Mouse (Mus musculus): ENCODE data around the gene Brd1.
"Not testable (repeated sequence)": the region's sequence is repeated elsewhere in the genome, so short reads cannot be mapped to it uniquely, and the experiment has no call there.

The Brd1 gene

DNA sequence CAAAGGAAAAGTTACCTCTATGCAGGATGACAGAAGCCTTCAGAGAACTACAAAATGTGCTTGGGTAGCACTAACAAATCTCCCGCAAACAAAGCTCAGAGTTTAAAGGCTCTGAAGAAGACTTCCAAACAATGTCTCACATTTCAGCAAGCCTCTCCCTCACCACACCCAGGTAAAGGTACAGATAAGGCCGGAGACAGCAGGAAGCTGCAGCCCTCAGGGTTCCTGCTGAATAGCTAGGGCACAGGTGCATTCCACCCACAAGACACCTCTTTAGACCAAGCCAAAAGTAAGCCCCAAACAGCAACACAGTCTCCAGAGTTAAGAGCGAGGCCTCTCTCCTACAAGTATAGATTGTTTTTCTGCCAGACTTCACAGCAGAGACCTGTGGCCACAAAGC, 3.3 kb downstream of the Brd1 start:
- DNase-seq (ENCODE audit: low spot score in 2 of 2), result no peak

- DNase-seq (ENCODE audit: low spot score in 2 of 2), result no peak
Measured at GRCm38 (mm10) chr15:88727204-88727603, 6.8 kb downstream of the Brd1 start.

GRCm38 (mm10) chr15:88725036-88725435, 9.0 kb downstream of the Brd1 start:
- no peak for DNase-seq (ENCODE audit: low spot score in 2 of 2)

DNA sequence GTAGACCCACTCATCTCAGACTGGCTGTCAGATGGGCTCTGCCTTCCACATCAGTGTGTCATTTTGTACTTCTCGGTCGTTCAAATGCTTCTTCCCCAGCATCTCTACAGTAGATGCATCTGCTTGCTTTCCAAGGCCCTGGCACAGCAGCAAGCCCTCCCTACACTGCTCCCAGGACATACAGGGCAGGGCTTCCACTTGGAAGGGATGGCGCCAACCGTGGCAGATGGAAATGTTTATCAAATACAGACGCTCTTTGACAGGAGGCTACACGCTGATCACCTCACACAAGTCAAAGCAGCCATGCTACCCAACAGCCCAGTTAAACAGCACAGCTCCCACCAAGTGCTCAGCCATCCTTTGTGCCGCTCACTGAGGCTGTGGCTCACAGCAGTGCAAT, 9.7 kb downstream of the Brd1 start:
- DNase-seq (ENCODE audit: low spot score in 2 of 2), result no peak

DNA sequence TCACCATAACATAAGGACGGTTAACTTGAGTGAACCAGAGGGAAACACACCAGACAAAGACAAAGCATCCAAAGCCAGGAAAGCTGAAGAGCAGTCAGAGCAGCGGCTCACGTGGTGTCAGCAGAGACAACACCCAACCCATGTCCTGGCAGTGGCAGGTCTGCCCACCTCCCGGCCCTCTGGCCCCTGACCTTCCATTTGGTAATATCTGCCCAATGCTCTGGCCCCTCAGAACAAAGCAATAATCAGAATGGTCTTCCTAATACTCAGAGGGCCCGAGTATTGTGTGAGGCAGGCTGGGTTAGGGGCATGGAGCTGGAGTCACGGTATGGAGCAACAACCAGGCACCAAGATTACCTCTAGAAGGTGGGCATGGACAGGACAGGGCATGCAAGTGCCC, 10.8 kb downstream of the Brd1 start:
- DNase-seq (ENCODE audit: low spot score in 2 of 2), result no peak

GRCm38 (mm10) chr15:88717239-88717638, 16.8 kb downstream of the Brd1 start:
- no peak for DNase-seq (ENCODE audit: low spot score in 2 of 2)

DNA sequence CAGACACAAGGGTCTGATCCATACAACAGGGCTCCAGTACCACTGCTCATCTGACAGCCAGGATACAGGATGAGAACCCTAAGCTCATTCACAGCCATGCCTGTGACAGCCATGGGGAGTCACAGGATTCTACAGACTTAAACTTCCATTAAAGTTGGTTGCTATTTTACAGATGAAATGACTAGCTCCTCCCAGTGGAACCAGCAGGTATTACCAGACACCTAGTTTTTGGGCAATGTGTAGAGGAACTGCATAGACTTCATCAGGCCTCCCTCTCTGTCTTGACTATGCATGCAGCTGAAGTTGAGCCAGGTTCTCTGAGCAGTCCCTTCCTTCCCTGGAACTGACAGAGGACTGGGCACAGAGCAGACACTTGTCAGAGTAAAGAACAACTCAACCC, 17.7 kb downstream of the Brd1 start:
- no peak for DNase-seq (ENCODE audit: low spot score in 2 of 2)

- no peak for DNase-seq (ENCODE audit: low spot score in 2 of 2)
Measured at GRCm38 (mm10) chr15:88714021-88714589, 19.9 kb downstream of the Brd1 start.

DNA sequence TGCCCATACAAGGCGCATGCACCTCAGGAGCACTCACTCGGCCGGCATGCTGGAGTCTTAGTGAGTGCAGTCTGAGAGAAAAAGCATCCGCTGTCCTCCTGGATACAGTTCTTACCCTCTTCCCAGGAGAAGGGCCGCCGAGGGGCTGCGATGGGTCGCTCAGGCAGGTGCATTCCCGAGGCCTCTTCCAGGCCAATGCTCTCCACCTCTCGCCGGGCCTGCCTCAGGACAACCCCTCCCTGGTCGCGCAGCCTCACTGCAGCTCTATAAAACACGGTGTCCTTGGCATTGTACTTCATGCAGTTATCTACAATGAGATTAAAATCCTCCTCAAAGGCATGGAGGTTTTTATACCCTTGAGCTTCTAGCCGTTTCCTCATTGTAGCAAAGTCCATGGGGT, 21.5 kb downstream of the Brd1 start:
- DNase-seq (ENCODE audit: low spot score in 2 of 2), result no peak

DNA sequence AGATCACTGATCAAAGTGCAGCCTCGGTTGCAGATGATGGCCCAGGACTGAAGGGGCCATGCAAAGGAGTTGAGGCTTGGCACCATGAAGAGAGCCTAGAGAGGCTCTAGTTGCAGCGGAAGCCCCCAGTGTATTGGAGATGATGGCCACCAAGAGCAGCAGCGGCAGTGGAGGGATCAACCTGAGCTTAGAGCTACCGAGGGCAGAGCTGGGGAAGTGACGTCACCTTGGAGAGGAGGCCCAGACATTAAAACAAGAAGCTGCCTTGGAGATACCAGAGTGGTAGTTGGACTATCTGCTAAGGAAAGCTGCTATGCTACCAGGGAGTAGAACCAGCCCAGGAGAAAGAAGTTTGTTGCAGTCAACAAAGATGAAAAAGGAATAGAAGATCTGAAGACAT, 24.2 kb downstream of the Brd1 start:
- DNase-seq (ENCODE audit: low spot score in 2 of 2), result no peak

GRCm38 (mm10) chr15:88708657-88709511, 25.1 kb downstream of the Brd1 start:
- no peak for DNase-seq (ENCODE audit: low spot score in 2 of 2)

- no peak for DNase-seq (ENCODE audit: low spot score in 2 of 2)
Measured at GRCm38 (mm10) chr15:88708204-88708603, 25.8 kb downstream of the Brd1 start.

- DNase-seq (ENCODE audit: low spot score in 2 of 2), result not testable (repeated sequence)
Measured at GRCm38 (mm10) chr15:88706987-88707386, 27.0 kb downstream of the Brd1 start.

DNA sequence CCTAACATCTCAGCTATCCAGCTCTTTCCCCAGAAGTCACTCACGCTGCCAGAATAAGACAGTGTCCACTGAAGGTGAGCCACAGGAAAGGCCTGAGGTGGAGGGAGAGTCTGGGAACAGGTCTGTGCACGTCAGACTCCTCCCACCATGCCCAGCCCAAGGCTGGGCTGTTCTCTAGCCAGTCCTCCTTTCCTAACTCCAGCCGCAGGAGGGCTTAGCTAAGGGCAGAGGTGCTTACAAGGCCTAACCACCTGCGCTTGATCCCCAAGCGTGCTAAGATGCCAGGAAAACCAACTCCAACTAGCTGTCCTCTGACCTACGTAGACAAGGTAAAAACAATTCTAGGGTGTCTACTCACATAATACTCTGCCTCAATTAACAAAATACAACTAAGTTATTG, 27.7 kb downstream of the Brd1 start:
- DNase-seq (ENCODE audit: low spot score in 2 of 2), result no peak

DNA sequence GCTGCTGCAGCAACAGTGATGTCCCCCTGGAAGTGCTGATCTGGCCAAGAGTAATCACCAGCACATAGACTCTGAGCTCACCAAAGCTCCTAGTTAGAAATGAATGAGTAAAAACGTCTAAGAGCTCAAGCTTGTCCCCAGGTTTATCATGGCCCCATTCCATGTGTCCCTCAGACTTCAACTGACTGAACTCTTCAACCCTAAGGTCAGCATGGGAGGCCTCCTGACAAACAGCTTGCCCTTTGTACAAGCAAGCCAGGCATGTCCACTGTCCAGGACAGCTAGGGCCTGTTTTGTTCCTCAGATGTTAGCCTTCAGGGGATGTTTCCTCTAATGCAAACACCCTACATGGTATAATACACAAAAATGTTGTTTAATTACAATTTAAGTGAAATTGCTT, 29.7 kb downstream of the Brd1 start:
- no peak for DNase-seq (ENCODE audit: low spot score in 2 of 2)

DNA sequence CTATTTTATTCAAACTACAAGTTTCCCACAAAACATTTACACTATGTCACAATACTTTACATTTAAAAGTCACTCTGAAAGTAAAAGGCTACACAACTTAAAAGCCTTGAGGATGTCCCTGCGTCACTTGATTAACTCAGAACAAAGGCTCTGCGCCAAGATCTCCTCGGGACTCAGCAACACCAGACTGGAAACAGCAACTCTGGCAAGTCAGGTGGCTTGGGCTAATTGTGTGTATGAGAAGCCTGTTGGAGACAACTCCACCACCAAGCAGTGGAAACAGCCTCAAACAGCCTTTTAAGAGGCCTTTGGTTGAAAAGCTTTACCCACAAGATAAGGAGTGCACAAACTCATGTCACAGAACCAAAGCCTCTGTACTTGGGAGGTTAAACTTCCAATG, 31.5 kb downstream of the Brd1 start:
- DNase-seq (ENCODE audit: low spot score in 2 of 2), result no peak

DNA sequence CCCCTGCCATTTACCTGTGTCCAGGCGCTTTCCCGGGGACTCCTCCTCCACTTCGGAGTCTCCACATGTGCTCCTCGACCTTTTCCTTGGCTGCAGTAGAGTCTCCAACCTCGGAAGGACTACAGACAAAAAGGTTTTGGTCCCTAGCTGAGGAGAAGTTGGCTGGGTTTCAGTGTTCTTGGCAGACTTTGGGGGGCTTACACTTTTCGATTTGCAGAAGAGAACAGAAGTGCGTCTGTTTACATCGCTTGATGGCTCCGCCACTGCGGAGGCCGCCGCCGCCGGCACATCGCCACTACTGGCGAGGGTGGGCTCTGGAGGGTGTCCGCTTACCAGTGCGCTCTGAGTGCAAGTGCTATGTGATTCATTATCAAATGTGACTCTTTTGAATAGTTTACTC, 33.3 kb downstream of the Brd1 start:
- no peak for DNase-seq (ENCODE audit: low spot score in 2 of 2)

GRCm38 (mm10) chr15:88699508-88699907, 34.5 kb downstream of the Brd1 start:
- no peak for DNase-seq (ENCODE audit: low spot score in 2 of 2)

DNA sequence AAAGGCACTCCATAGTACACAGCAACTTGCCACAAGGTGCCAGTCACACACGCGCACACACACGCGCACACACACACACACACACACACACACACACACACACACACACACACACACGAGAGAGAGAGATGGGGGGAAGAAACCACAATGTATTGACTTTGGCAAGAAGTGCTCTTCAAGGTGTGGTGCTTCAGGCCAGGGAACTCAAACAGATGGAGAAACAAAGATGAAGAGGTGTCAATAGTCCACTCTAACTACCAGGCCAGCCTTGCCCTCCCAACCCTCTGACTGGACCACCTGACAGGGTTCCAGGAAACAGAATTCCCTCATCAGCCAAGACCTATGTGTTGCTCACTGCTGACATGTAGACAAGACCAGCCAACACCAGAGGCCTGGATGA, 36.4 kb downstream of the Brd1 start:
- DNase-seq (ENCODE audit: low spot score in 2 of 2), result no peak

- no peak for DNase-seq (ENCODE audit: low spot score in 2 of 2)
Measured at GRCm38 (mm10) chr15:88696055-88696454, 38.0 kb downstream of the Brd1 start.

DNA sequence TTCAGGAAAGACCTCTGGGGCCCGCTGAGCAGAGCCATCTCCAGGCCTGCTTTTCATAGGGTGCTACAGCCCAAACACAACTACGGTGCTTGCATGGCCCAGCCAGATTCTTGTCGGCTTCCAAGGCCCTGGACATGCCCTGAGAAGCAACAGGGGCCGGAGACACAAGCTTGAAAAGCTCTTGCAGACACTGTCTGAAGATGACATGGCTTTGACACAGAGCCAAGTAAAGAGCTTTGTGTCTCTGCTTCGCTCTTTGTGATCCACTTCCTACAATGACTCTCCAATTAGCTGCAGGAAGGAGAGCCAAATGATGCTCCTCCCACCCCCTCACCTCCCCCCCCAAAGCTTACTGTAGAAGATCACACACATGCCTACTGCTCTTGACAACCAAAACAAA, 40.0 kb downstream of the Brd1 start:
- no peak for DNase-seq (ENCODE audit: low spot score in 2 of 2)

- DNase-seq (ENCODE audit: low spot score in 2 of 2), result no peak
Measured at GRCm38 (mm10) chr15:88692720-88693119, 41.3 kb downstream of the Brd1 start.

- no peak for DNase-seq (ENCODE audit: low spot score in 2 of 2)
Measured at GRCm38 (mm10) chr15:88691129-88691528, 42.9 kb downstream of the Brd1 start.

GRCm38 (mm10) chr15:88688120-88688519, 45.9 kb downstream of the Brd1 start:
- no peak for DNase-seq (ENCODE audit: low spot score in 2 of 2)
